Mouse (Mus musculus) midbrain, embryonic 16.5 days (tissue): ENCODE measurements at regions not wholly inside any gene's neighbourhood (a gene's known extent, or its start where the extent isn't known, plus 50 kb on each side); places are given as distances from the start of the nearest gene placed in this dataset.

Source experiments
- ATAC-seq: fragments of 200-750 bp; cut with Nextera tagmentation; 2 replicates; pipeline ENCODE4 v1.8.0; 2017; ENCODE audit warnings: moderate TSS enrichment
- H3K27ac ChIP-seq: fragments of 300-500 bp; sonication (generic); 2 replicates; pipeline ENCODE4 v1.5.1; 2014; ENCODE audit warnings: mild to moderate bottlenecking, low read length, mixed read lengths
- H3K27me3 ChIP-seq: fragments of 300-500 bp; sonication (generic); 2 replicates; pipeline ENCODE4 v1.6.1; 2014; ENCODE audit warnings: low read depth, low read length, mixed read lengths; ENCODE audit not compliant: control insufficient read depth, insufficient read depth
- H3K36me3 ChIP-seq: fragments of 300-500 bp; sonication (generic); 2 replicates; pipeline ENCODE4 v1.6.1; 2014; ENCODE audit warnings: mild to moderate bottlenecking, low read length, moderate library complexity, mixed read lengths; ENCODE audit not compliant: control insufficient read depth, insufficient read depth
- H3K4me1 ChIP-seq: fragments of 300-500 bp; sonication (generic); 2 replicates; pipeline ENCODE4 v1.6.1; 2014; ENCODE audit warnings: mild to moderate bottlenecking, low read length, mixed read lengths; ENCODE audit not compliant: control insufficient read depth, insufficient read depth
- H3K4me2 ChIP-seq: fragments of 300-500 bp; sonication (generic); 2 replicates; pipeline ENCODE4 v1.6.1; 2014; ENCODE audit warnings: mild to moderate bottlenecking, low read length, mixed read lengths
- H3K4me3 ChIP-seq: fragments of 300-500 bp; sonication (generic); 2 replicates; pipeline ENCODE4 v1.5.1; 2014; ENCODE audit warnings: low read depth, mild to moderate bottlenecking, low read length, moderate library complexity, mixed read lengths
- H3K9ac ChIP-seq: fragments of 300-500 bp; sonication (generic); 2 replicates; pipeline ENCODE4 v1.6.1; 2014; ENCODE audit warnings: low read depth, low read length, mixed read lengths
- H3K9me3 ChIP-seq: fragments of 300-500 bp; sonication (generic); replicated peaks from 2 replicates; pipeline ENCODE4 v1.6.1; 2014; ENCODE audit warnings: mild to moderate bottlenecking, low read length, mixed read lengths; ENCODE audit not compliant: control insufficient read depth, poor library complexity, severe bottlenecking
- WGBS: fragments of 180-500 bp; shearing (Covaris S2); extraction: QIAGEN DNeasy Blood & Tissue Kit; methylation state at CpG from one replicate; pipeline ENCODE4 v1.1.7; 2014; 5-methylcytosine and 5-hydroxymethylcytosine counted together

GRCm38 (mm10) chr16:51722682-51723081 lies 308.3 kb upstream of the Cblb start:
- Histone ChIP-seq H3K36me3 (no peaks in the 10 kb centered on the region), H3K4me2 (no peak overlapping the region), H3K9ac (no peak overlapping the region), H3K27me3 (no peaks in the 10 kb centered on the region), H3K4me3 (no peak overlapping the region), H3K4me1 (no peaks in the 10 kb centered on the region), H3K9me3 (no peaks in the 10 kb centered on the region), H3K27ac (no peak overlapping the region)
- 79% methylated on average over 4 of the region's 4 CpGs for WGBS
- no peak for ATAC-seq

- H3K9ac ChIP-seq: no peak overlapping the region
- H3K4me2 ChIP-seq: no peak overlapping the region
- no peak overlapping the region for H3K4me3 ChIP-seq
- H3K27me3 ChIP-seq: no peaks in the 10 kb centered on the region
- no peak overlapping the region for H3K27ac ChIP-seq
- no peaks in the 10 kb centered on the region for H3K36me3 ChIP-seq
- no peaks in the 10 kb centered on the region for H3K4me1 ChIP-seq
- H3K9me3 ChIP-seq: no peaks in the 10 kb centered on the region
- WGBS: 98% methylated on average over 2 of the region's 2 CpGs
- ATAC-seq: no peak
Measured at GRCm38 (mm10) chr16:51741875-51742274, 289.1 kb upstream of the Cblb start.

GRCm38 (mm10) chr16:51751878-51752277 lies 279.1 kb upstream of the Cblb start:
- no peaks in the 10 kb centered on the region for H3K9me3 ChIP-seq
- H3K4me3 ChIP-seq: no peak overlapping the region
- no peak for ATAC-seq
- H3K27me3 ChIP-seq: no peaks in the 10 kb centered on the region
- no peaks in the 10 kb centered on the region for H3K4me1 ChIP-seq
- H3K9ac ChIP-seq: no peak overlapping the region
- H3K4me2 ChIP-seq: no peak overlapping the region
- WGBS: 17% methylated on average over 7 of the region's 7 CpGs
- no peak overlapping the region for H3K27ac ChIP-seq
- H3K36me3 ChIP-seq: no peaks in the 10 kb centered on the region

- H3K4me1 ChIP-seq: no peaks in the 10 kb centered on the region
- H3K9ac ChIP-seq: no peak overlapping the region
- no peak for ATAC-seq
- H3K27ac ChIP-seq: no peak overlapping the region
- no peak overlapping the region for H3K4me2 ChIP-seq
- no peak overlapping the region for H3K4me3 ChIP-seq
- 42% methylated on average over 9 of the region's 9 CpGs for WGBS
- no peaks in the 10 kb centered on the region for H3K36me3 ChIP-seq
- no peaks in the 10 kb centered on the region for H3K27me3 ChIP-seq
- no peaks in the 10 kb centered on the region for H3K9me3 ChIP-seq
Measured at GRCm38 (mm10) chr16:51758361-51759227, 272.4 kb upstream of the Cblb start.

- no peak overlapping the region for H3K9ac ChIP-seq
- H3K4me1 ChIP-seq: no peaks in the 10 kb centered on the region
- 46% methylated on average over 4 of the region's 4 CpGs for WGBS
- H3K4me3 ChIP-seq: no peak overlapping the region
- no peaks in the 10 kb centered on the region for H3K36me3 ChIP-seq
- no peak overlapping the region for H3K27ac ChIP-seq
- H3K4me2 ChIP-seq: no peak overlapping the region
- no peaks in the 10 kb centered on the region for H3K27me3 ChIP-seq
- no peak for ATAC-seq
- no peaks in the 10 kb centered on the region for H3K9me3 ChIP-seq
Measured at GRCm38 (mm10) chr16:51759228-51759647, 271.8 kb upstream of the Cblb start.

- no peaks in the 10 kb centered on the region for H3K9me3 ChIP-seq
- WGBS: 77% methylated on average over 3 of the region's 3 CpGs
- no peak for ATAC-seq
- H3K27ac ChIP-seq: no peak overlapping the region
- no peak overlapping the region for H3K4me3 ChIP-seq
- H3K4me2 ChIP-seq: no peak overlapping the region
- no peaks in the 10 kb centered on the region for H3K36me3 ChIP-seq
- no peak overlapping the region for H3K9ac ChIP-seq
- H3K27me3 ChIP-seq: no peaks in the 10 kb centered on the region
- no peaks in the 10 kb centered on the region for H3K4me1 ChIP-seq
Measured at GRCm38 (mm10) chr16:51767556-51767955, 263.5 kb upstream of the Cblb start.

- no peak overlapping the region for H3K27ac ChIP-seq
- no peak for ATAC-seq
- H3K4me3 ChIP-seq: no peak overlapping the region
- H3K4me1 ChIP-seq: no peaks in the 10 kb centered on the region
- no peaks in the 10 kb centered on the region for H3K36me3 ChIP-seq
- 93% methylated on average over 2 of the region's 2 CpGs for WGBS
- H3K27me3 ChIP-seq: no peaks in the 10 kb centered on the region
- H3K9me3 ChIP-seq: no peaks in the 10 kb centered on the region
- no peak overlapping the region for H3K4me2 ChIP-seq
- no peak overlapping the region for H3K9ac ChIP-seq
Measured at GRCm38 (mm10) chr16:51778920-51779319, 252.1 kb upstream of the Cblb start.

- Histone ChIP-seq H3K36me3 (no peaks in the 10 kb centered on the region), H3K4me1 (no peaks in the 10 kb centered on the region), H3K27ac (no peak overlapping the region), H3K9ac (no peak overlapping the region), H3K27me3 (no peaks in the 10 kb centered on the region), H3K4me3 (no peak overlapping the region), H3K9me3 (no peaks in the 10 kb centered on the region), H3K4me2 (no peak overlapping the region)
- no peak for ATAC-seq
- 96% methylated on average over 3 of the region's 3 CpGs for WGBS
Measured at GRCm38 (mm10) chr16:51795003-51795402, 236.0 kb upstream of the Cblb start.

GRCm38 (mm10) chr16:51807323-51807722 lies 223.7 kb upstream of the Cblb start:
- ATAC-seq: no peak
- Histone ChIP-seq H3K4me1 (no peaks in the 10 kb centered on the region), H3K9ac (no peak overlapping the region), H3K27ac (no peak overlapping the region), H3K4me3 (no peak overlapping the region), H3K4me2 (no peak overlapping the region), H3K27me3 (no peaks in the 10 kb centered on the region), H3K9me3 (no peaks in the 10 kb centered on the region), H3K36me3 (no peaks in the 10 kb centered on the region)
- 91% methylated on average over 6 of the region's 6 CpGs for WGBS
